Mouse (Mus musculus) embryonic fibroblast, embryonic 13.5 days (primary cell): ENCODE measurements around the gene Syt2.

ENCODE experiments used
- CTCF ChIP-seq: IDR thresholded peaks from 2 replicates; pipeline ENCODE4 v1.5.1; 2011; ENCODE audit warnings: mild to moderate bottlenecking, control low read depth, low read length, moderate library complexity, borderline replicate concordance; ENCODE audit not compliant: insufficient read depth
- POLR2A ChIP-seq: IDR thresholded peaks from 2 replicates; pipeline ENCODE4 v1.6.1; 2011; ENCODE audit warnings: low read depth, mild to moderate bottlenecking, control low read depth, low read length, moderate library complexity

DNA sequence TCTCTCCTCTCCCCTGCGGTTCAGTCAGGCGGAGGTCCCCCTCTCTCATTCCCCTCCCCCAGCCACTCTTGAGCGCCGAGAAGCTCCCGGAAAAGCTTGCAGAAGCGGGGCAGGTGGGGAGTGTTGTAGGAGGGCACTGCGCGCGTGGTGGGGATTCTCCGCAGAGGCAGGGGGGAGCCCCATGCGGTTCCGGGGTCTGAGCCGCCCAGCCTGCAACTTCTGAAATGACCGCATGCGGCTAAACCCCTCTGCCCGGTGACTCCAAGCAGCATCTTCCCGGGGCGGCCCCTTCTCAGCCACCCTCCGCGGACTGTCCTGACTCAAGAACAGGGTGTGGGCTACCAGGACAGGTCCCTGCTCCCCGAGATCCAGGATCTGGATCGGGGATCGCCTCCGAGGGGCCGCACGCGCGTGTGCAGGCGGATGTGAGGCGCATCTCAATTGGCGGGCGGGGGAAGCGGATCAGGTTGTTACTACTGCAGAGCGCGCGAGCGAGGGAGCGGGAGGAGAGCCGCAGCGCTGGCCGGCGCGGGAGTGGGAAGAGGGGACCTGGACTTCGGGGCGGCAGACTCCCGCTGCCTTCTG is 62.4 kb downstream of the Syt2 start:
- no peak for TF ChIP-seq CTCF
- no peak for TF ChIP-seq POLR2A
